Mouse (Mus musculus) erythroblast, embryonic 14.5 days (primary cell): ENCODE measurements around the gene Aph1c. TPM values are rescaled to one million over a fixed set of nuclear protein-coding genes. Genes with fewer than 3 reads are reported as not detected.
A peak's percentile ranks its signal among the peaks of the same experiment; 100 is the strongest.
"Not testable (repeated sequence)": the region's sequence is repeated elsewhere in the genome, so short reads cannot be mapped to it uniquely, and the experiment has no call there.

Experiments used
- H3K27me3 ChIP-seq: 2 replicates; pipeline ENCODE4 v1.6.1; 2012; ENCODE audit warnings: inconsistent platforms; ENCODE audit not compliant: control insufficient read depth
- H3K36me3 ChIP-seq: 2 replicates; pipeline ENCODE4 v1.6.1; 2012; ENCODE audit warnings: mild to moderate bottlenecking, inconsistent platforms; ENCODE audit not compliant: control insufficient read depth
- H3K4me1 ChIP-seq: 2 replicates; pipeline ENCODE4 v1.6.1; 2012; ENCODE audit warnings: inconsistent platforms; ENCODE audit not compliant: control insufficient read depth
- H3K4me3 ChIP-seq: replicated peaks from 2 replicates; pipeline ENCODE3; 2012; ENCODE audit warnings: moderate library complexity, mild to moderate bottlenecking, inconsistent platforms
- H3K9me3 ChIP-seq: 2 replicates; pipeline ENCODE4 v1.6.1; 2012; ENCODE audit warnings: low read length, inconsistent platforms, mixed read lengths; ENCODE audit not compliant: control insufficient read depth
- GATA1 ChIP-seq: IDR thresholded peaks from 2 replicates; pipeline ENCODE4 v1.6.1; 2012; ENCODE audit warnings: low read length, inconsistent platforms, mixed read lengths
- TAL1 ChIP-seq: IDR thresholded peaks from 3 replicates; pipeline ENCODE4 v1.6.1; 2012; ENCODE audit warnings: low read length, inconsistent platforms, mixed read lengths
- polyA plus RNA-seq: library from polyadenylated mRNA; stranded (reverse); fragments of >175 nt; gene quantifications from 2 replicates; pipeline ENCODE4 v1.2.3, GENCODE M21; 2012

Gene Aph1c
- polyA plus RNA-seq, 1 experiment = not detected

GRCm38 (mm10) chr9:66852592-66852991 is 18.1 kb upstream of the Aph1c start:
- H3K9me3 ChIP-seq = no peaks in the 10 kb centered on the region
- no peaks in the 10 kb centered on the region for H3K27me3 ChIP-seq
- no peak for TF ChIP-seq GATA1
- no peak for TF ChIP-seq TAL1
- H3K4me3 ChIP-seq = no peak overlapping the region
- no peaks in the 10 kb centered on the region for H3K4me1 ChIP-seq
- H3K36me3 ChIP-seq = peaks cover 98% of the 10 kb centered on the region

GRCm38 (mm10) chr9:66850966-66851365 is 16.4 kb upstream of the Aph1c start:
- Histone ChIP-seq H3K9me3 (no peaks in the 10 kb centered on the region), H3K27me3 (no peaks in the 10 kb centered on the region), H3K4me1 (no peaks in the 10 kb centered on the region), H3K36me3 (peaks cover 99% of the 10 kb centered on the region), H3K4me3 (no peak overlapping the region)
- TF ChIP-seq TAL1 = no peak
- TF ChIP-seq GATA1 = no peak

- Histone ChIP-seq H3K27me3 (no peaks in the 10 kb centered on the region), H3K4me3 (no peak overlapping the region), H3K4me1 (no peaks in the 10 kb centered on the region), H3K9me3 (no peaks in the 10 kb centered on the region), H3K36me3 (peaks cover 97% of the 10 kb centered on the region)
- TF ChIP-seq TAL1 = no peak
- no peak for TF ChIP-seq GATA1
Measured at GRCm38 (mm10) chr9:66846822-66847221, 12.3 kb upstream of the Aph1c start.

- Histone ChIP-seq H3K4me3 (peak overlapping the region; percentile 72), H3K36me3 (peaks cover 19% of the 10 kb centered on the region), H3K4me1 (peaks cover 24% of the 10 kb centered on the region), H3K9me3 (no peaks in the 10 kb centered on the region), H3K27me3 (peaks cover 2% of the 10 kb centered on the region; the same call in 1 of the 2 replicates)
- TF ChIP-seq TAL1 (no peak), GATA1 (no peak)
Measured at GRCm38 (mm10) chr9:66835097-66835480, 563 bp upstream of the Aph1c start.

GRCm38 (mm10) chr9:66833851-66834250 is 675 bp downstream of the Aph1c start:
- no peaks in the 10 kb centered on the region for H3K9me3 ChIP-seq
- peaks cover 25% of the 10 kb centered on the region for H3K4me1 ChIP-seq
- H3K27me3 ChIP-seq = peaks cover 2% of the 10 kb centered on the region; the same call in 1 of the 2 replicates
- TF ChIP-seq TAL1 = no peak
- no peak for TF ChIP-seq GATA1
- peaks cover 7% of the 10 kb centered on the region for H3K36me3 ChIP-seq
- peak overlapping the region; percentile 72 for H3K4me3 ChIP-seq

GRCm38 (mm10) chr9:66832366-66832908 is 2.1 kb downstream of the Aph1c start:
- Histone ChIP-seq H3K4me3 (no peak overlapping the region), H3K9me3 (no peaks in the 10 kb centered on the region), H3K36me3 (no peaks in the 10 kb centered on the region; the same call in 1 of the 2 replicates), H3K27me3 (peaks cover 4% of the 10 kb centered on the region; the same call in 1 of the 2 replicates), H3K4me1 (peaks cover 25% of the 10 kb centered on the region)
- TF ChIP-seq GATA1 = no peak
- TF ChIP-seq TAL1 = no peak

- H3K4me3 ChIP-seq = no peak overlapping the region
- TF ChIP-seq GATA1 (no peak), TAL1 (no peak)
- H3K4me1 ChIP-seq = peaks cover 2% of the 10 kb centered on the region
- H3K27me3 ChIP-seq = peaks cover 2% of the 10 kb centered on the region; the same call in 1 of the 2 replicates
- H3K9me3 ChIP-seq = no peaks in the 10 kb centered on the region
- H3K36me3 ChIP-seq = no peaks in the 10 kb centered on the region
Measured at GRCm38 (mm10) chr9:66825990-66826389, 8.5 kb downstream of the Aph1c start.

GRCm38 (mm10) chr9:66822255-66822654 is 12.3 kb downstream of the Aph1c start:
- H3K4me1 ChIP-seq, H3K9me3 ChIP-seq, H3K36me3 ChIP-seq, H3K4me3 ChIP-seq, H3K27me3 ChIP-seq: not testable (repeated sequence)

- H3K36me3 ChIP-seq = no peaks in the 10 kb centered on the region
Measured at GRCm38 (mm10) chr9:66820996-66821395, 13.5 kb downstream of the Aph1c start.

GRCm38 (mm10) chr9:66813392-66813791 is 21.1 kb downstream of the Aph1c start:
- TF ChIP-seq TAL1 (no peak), GATA1 (no peak)
- H3K4me3 ChIP-seq = no peak overlapping the region
- H3K27me3 ChIP-seq = peaks cover 6% of the 10 kb centered on the region
- no peaks in the 10 kb centered on the region for H3K36me3 ChIP-seq
- H3K4me1 ChIP-seq = no peaks in the 10 kb centered on the region
- no peaks in the 10 kb centered on the region for H3K9me3 ChIP-seq

More at GRCm38 (mm10) chr9:66820996-66821395, 13.5 kb downstream of the Aph1c start:
- H3K4me1 ChIP-seq = no peaks in the 10 kb centered on the region
- H3K4me3 ChIP-seq = no peak overlapping the region
- no peak for TF ChIP-seq TAL1
- TF ChIP-seq GATA1 = no peak
- no peaks in the 10 kb centered on the region for H3K9me3 ChIP-seq
- H3K27me3 ChIP-seq = no peaks in the 10 kb centered on the region

GRCm38 (mm10) chr9:66805951-66806350 is 28.6 kb downstream of the Aph1c start:
- peaks cover 69% of the 10 kb centered on the region for H3K27me3 ChIP-seq
- H3K4me3 ChIP-seq = not testable (repeated sequence)

More at GRCm38 (mm10) chr9:66805951-66806350, 28.6 kb downstream of the Aph1c start:
- H3K4me1 ChIP-seq, H3K36me3 ChIP-seq, H3K9me3 ChIP-seq: not testable (repeated sequence)
